In the genomic region with DNA sequence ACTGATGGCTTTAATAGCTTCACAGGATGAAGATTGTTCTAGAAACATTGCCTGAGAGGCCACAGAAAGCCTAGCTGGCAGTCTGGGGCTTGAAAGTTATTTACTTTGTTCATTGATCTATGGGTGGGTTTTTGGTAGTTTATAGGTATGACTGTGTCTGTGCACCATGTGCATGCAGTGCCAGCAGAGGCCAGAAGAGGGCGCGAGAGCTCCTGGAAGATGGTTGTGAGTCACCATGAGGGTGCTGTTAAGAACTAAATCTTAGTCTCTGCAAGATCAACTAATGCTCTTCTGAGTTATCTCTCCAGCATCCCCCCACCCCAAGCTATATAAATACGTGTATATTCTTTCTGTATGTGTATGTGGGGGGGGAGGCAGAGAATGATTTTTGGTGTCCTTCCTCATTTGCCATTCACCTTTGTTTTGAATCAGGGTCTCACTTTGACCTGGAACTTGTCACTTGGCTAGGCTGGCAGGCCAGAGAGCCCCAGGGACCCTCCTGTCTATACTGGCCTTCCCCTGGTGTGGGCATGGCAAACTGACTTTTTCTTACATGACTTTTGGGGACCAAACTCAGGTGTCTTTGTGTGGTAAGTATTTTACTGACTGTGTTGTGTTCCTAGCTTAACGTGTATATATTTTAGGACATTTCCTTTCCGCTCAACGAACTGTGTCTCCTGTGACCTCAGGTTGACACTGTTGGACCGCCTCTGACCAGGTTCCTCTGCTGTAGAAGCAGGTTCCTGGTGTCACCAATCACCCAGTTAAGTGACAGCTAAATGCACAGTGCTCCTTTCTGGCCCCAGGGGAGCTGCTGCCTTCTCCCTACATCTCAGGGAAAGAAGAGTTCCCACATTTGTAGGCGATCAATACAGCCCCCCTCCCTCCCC, we compare ENCODE assay signal across 9 mouse cellular contexts.
DNase-seq lines count a peak whose midpoint lies in the region; ATAC-seq and TF ChIP-seq lines count a peak whose summit lies in the region.
"Had no signal": no experiment of that assay in that cellular context is flagged by ENCODE, and none has a peak within 500 bp of the region (broad histone marks: within the 10 kb centered on the region; RNA-seq: fewer than 3 reads in every experiment).

No protein-coding gene starts in this region.

- H3K27ac ChIP-seq in heart, postnatal 0 days (ENCODE audit: low read depth) = no peak overlapping the region
- H3K27ac ChIP-seq in CH12.LX (ENCODE audit: insufficient read depth, low read depth) = no peak overlapping the region
- H3K27ac ChIP-seq in limb, embryonic 10.5 days = no peak overlapping the region

- no peak for ATAC-seq in heart, postnatal 0 days (ENCODE audit: insufficient read depth, low read depth)

- TF ChIP-seq CTCF in heart, postnatal 0 days (IDR thresholded peaks at IDR 0.05; ENCODE audit: low read depth) = peak; percentile 21
- TF ChIP-seq CTCF in lung, adult 2 months (IDR thresholded peaks at IDR 0.05; ENCODE audit: insufficient read depth, low read length) = 0 out of 2 replicates have a peak, but pooled peaks have one; percentile 14
- TF ChIP-seq CTCF in CH12.LX (conservative IDR thresholded peaks at IDR 0.05 in 1 of 2, IDR thresholded peaks at IDR 0.05 in 1 of 2; ENCODE audit: low read depth in 2 of 2, low read length in 2 of 2) = peak; percentile 16 to 37; a peak in 1 of 4 replicates

- no peaks in the 10 kb centered on the region for H3K9me3 ChIP-seq in heart, postnatal 0 days (replicated peaks; ENCODE audit: control insufficient read depth, low read length)
- H3K9me3 ChIP-seq in CH12.LX (replicated peaks; ENCODE audit: low read length) = no peaks in the 10 kb centered on the region
- H3K9me3 ChIP-seq in limb, embryonic 10.5 days (replicated peaks) = no peaks in the 10 kb centered on the region

- dilution Hi-C loops in CH12.LX (cut with MboI; ENCODE audit: extremely low pct_ligation_motif_present, extremely low pct_unique_long_range_greater_than_20kb, low sequenced_read_pairs) = no loop called here

- H3K4me1 ChIP-seq in heart, postnatal 0 days (ENCODE audit: control insufficient read depth, insufficient read depth) = peaks cover 8% of the 10 kb centered on the region; the same call in 1 of the 2 replicates
- H3K4me1 ChIP-seq in lung, adult 2 months (ENCODE audit: control insufficient read depth, insufficient read depth, low read length) = peaks cover 2% of the 10 kb centered on the region; the same call in 1 of the 2 replicates
- peaks cover 0 to 32% of the 10 kb centered on the region in 2 experiments; a peak in 3 of 4 replicates for H3K4me1 ChIP-seq in CH12.LX (ENCODE audit: control insufficient read depth in 1 of 2, insufficient read depth in 2 of 2)
- H3K4me1 ChIP-seq in limb, embryonic 10.5 days = peaks cover 30% of the 10 kb centered on the region

- TF ChIP-seq RAD21 in CH12.LX (IDR thresholded peaks at IDR 0.05; ENCODE audit: low read depth, low read length) = no peak; the same call in 1 of the 2 replicates

- H3K79me2 ChIP-seq in CH12.LX (replicated peaks; ENCODE audit: control insufficient read depth, extremely low read depth, insufficient read depth, poor library complexity, severe bottlenecking) = no peaks in the 10 kb centered on the region

- intact Hi-C loops in heart, postnatal 36 days (cut with DNase I) = no loop called here

- no peaks in the 10 kb centered on the region for H3K27me3 ChIP-seq in heart, postnatal 0 days (ENCODE audit: control insufficient read depth, insufficient read depth, low read length)
- H3K27me3 ChIP-seq in CH12.LX (replicated peaks) = no peaks in the 10 kb centered on the region
- H3K27me3 ChIP-seq in limb, embryonic 10.5 days (ENCODE audit: low read depth, poor library complexity, severe bottlenecking) = no peaks in the 10 kb centered on the region

- no peak overlapping the region for H3K4me3 ChIP-seq in heart, postnatal 0 days (ENCODE audit: low read depth, low read length)
- no peak overlapping the region for H3K4me3 ChIP-seq in lung, adult 2 months (replicated peaks; ENCODE audit: extremely low read depth, low read depth, low read length)
- H3K4me3 ChIP-seq in CH12.LX (replicated peaks in 1 of 3; ENCODE audit: low read depth in 2 of 3, low read length in 2 of 3, poor library complexity in 1 of 3) = no peak overlapping the region
- no peak overlapping the region for H3K4me3 ChIP-seq in limb, embryonic 10.5 days

- no peak overlapping the region for H3K4me2 ChIP-seq in heart, postnatal 0 days (ENCODE audit: low read depth, low read length)
- no peak overlapping the region for H3K4me2 ChIP-seq in CH12.LX (ENCODE audit: insufficient read depth, low read depth, poor library complexity, severe bottlenecking)

- H3K36me3 ChIP-seq in heart, postnatal 0 days (replicated peaks; ENCODE audit: control insufficient read depth, insufficient read depth, low read length) = no peaks in the 10 kb centered on the region
- H3K36me3 ChIP-seq in CH12.LX (replicated peaks in 1 of 2; ENCODE audit: control insufficient read depth in 1 of 2, insufficient read depth in 1 of 2, low read length in 1 of 2) = no peaks in the 10 kb centered on the region
- no peaks in the 10 kb centered on the region for H3K36me3 ChIP-seq in limb, embryonic 10.5 days

- TF ChIP-seq EP300 in heart, postnatal 0 days (IDR thresholded peaks at IDR 0.05; ENCODE audit: low read depth) = no peak
- TF ChIP-seq EP300 in CH12.LX (IDR thresholded peaks at IDR 0.05; ENCODE audit: low read length) = no peak

- DNase-seq in heart, postnatal 0 days (ENCODE audit: low spot score) = no peak
- DNase-seq in heart, postnatal 36 days = no peak
- no peak for DNase-seq in lung, adult 2 months
- no peak for DNase-seq in lung, postnatal 14 days
- peak; percentile 49 for DNase-seq in CH12.LX (ENCODE audit: extremely low read depth)
- peak; percentile 42 for DNase-seq in limb, embryonic 10.5 days (ENCODE audit: low spot score)
- DNase-seq in urinary bladder, postnatal 25 days (ENCODE audit: low spot score) = no peak
- DNase-seq in ovary, postnatal 10 days (ENCODE audit: low spot score) = no peak
- DNase-seq: heart, adult 11 months had no signal

- no peak for TF ChIP-seq POLR2A in lung, adult 2 months (IDR thresholded peaks at IDR 0.05; ENCODE audit: borderline replicate concordance, extremely low read depth, low read depth, low read length)
- no peak for TF ChIP-seq POLR2A in CH12.LX (IDR thresholded peaks at IDR 0.05; ENCODE audit: low read depth, low read length)

- in situ Hi-C loops in CH12.LX (cut with MboI; ENCODE audit: low pct_ligation_motif_present, low pct_unique_long_range_greater_than_20kb, low sequenced_read_pairs) = no loop called here

- WGBS in heart, postnatal 0 days = 83% methylated on average over 8 of the region's 8 CpGs
- WGBS in lung, adult 2 months = 74% methylated on average over 8 of the region's 8 CpGs
- 77% methylated on average over 8 of the region's 8 CpGs for WGBS in limb, embryonic 10.5 days

- no peak overlapping the region for H3K9ac ChIP-seq in heart, postnatal 0 days (replicated peaks; ENCODE audit: low read depth, low read length)
- no peak overlapping the region for H3K9ac ChIP-seq in CH12.LX (ENCODE audit: insufficient read depth, low read depth)

TF ChIP-seq in CH12.LX, 34 proteins besides CTCF, POLR2A, EP300 and RAD21:
- TF ChIP-seq HCFC1 (IDR thresholded peaks at IDR 0.05; ENCODE audit: low read depth, low read length) = no peak
- no peak for TF ChIP-seq UBTF (IDR thresholded peaks at IDR 0.05; ENCODE audit: low read depth, low read length)
- no peak for TF ChIP-seq CHD1 (IDR thresholded peaks at IDR 0.05; ENCODE audit: low read depth, low read length)
- no peak for TF ChIP-seq POLR2AphosphoS2 (IDR thresholded peaks at IDR 0.05; ENCODE audit: low read depth, low read length)
- no peak for TF ChIP-seq MEF2A (IDR thresholded peaks at IDR 0.05; ENCODE audit: borderline replicate concordance, low read depth, low read length)
- TF ChIP-seq CHD2 (IDR thresholded peaks at IDR 0.05; ENCODE audit: low read length) = no peak

Comparison
In these comparisons a context has a peak if more than half of its experiments do, and no peak if none do; other contexts are left out.
1. DNase-seq: peak in CH12.LX (single experiment) and limb, embryonic 10.5 days (single experiment); none in heart, postnatal 0 days (single experiment), heart, postnatal 36 days (0 of 2), lung, adult 2 months (single experiment), lung, postnatal 14 days (single experiment), urinary bladder, postnatal 25 days (single experiment) and ovary, postnatal 10 days (single experiment).
2. Peak in every context shown above with its lines, with median percentiles within 50 percentile points of each other: CTCF ChIP-seq.